Mouse (Mus musculus) embryonic facial prominence, embryonic 11.5 days (tissue): ENCODE results near the gene Hmg20b. TPM values are rescaled to one million over a fixed set of nuclear protein-coding genes. Genes with fewer than 3 reads are reported as not detected.
A peak's percentile ranks its signal among the peaks of the same experiment; 100 is the strongest.

ENCODE experiments used
- ATAC-seq: fragments of 200-750 bp; cut with Nextera tagmentation; replicated peaks from 2 replicates; pipeline ENCODE4 v1.8.0; 2017; ENCODE audit warnings: low read depth; ENCODE audit not compliant: insufficient number of reproducible peaks, low FRiP score, low TSS enrichment
- DNase-seq: peaks from one replicate; pipeline ENCODE4 v3.0.0-alpha.2; 2015; ENCODE audit warnings: low spot score
- H3K27ac ChIP-seq: fragments of 300-500 bp; sonication (generic); replicated peaks from 2 replicates; pipeline ENCODE4 v1.5.1; 2014; ENCODE audit warnings: mild to moderate bottlenecking, low read depth, low read length, control low read depth
- H3K27me3 ChIP-seq: fragments of 300-500 bp; sonication (generic); 2 replicates; pipeline ENCODE4 v1.6.1; 2014; ENCODE audit warnings: mild to moderate bottlenecking, low read length, moderate library complexity, mixed read lengths; ENCODE audit not compliant: control insufficient read depth, insufficient read depth
- H3K36me3 ChIP-seq: fragments of 300-500 bp; sonication (generic); replicated peaks from 2 replicates; pipeline ENCODE4 v1.6.1; 2014; ENCODE audit warnings: low read depth, mild to moderate bottlenecking, low read length, moderate library complexity, mixed read lengths; ENCODE audit not compliant: control insufficient read depth, insufficient read depth
- H3K4me1 ChIP-seq: fragments of 300-500 bp; sonication (generic); 2 replicates; pipeline ENCODE4 v1.6.1; 2014; ENCODE audit warnings: low read length, mixed read lengths; ENCODE audit not compliant: control insufficient read depth, insufficient read depth
- H3K4me2 ChIP-seq: fragments of 300-500 bp; sonication (generic); 2 replicates; pipeline ENCODE4 v1.6.1; 2014; ENCODE audit warnings: low read depth, mild to moderate bottlenecking, control low read depth, low read length, moderate library complexity
- H3K4me3 ChIP-seq: fragments of 300-500 bp; sonication (generic); 2 replicates; pipeline ENCODE4 v1.5.1; 2014; ENCODE audit warnings: low read depth, low read length, control low read depth
- H3K9ac ChIP-seq: fragments of 300-500 bp; sonication (generic); replicated peaks from 2 replicates; pipeline ENCODE4 v1.6.1; 2014; ENCODE audit warnings: mild to moderate bottlenecking, control low read depth, low read length
- H3K9me3 ChIP-seq: fragments of 300-500 bp; sonication (generic); replicated peaks from 2 replicates; pipeline ENCODE4 v1.6.1; 2016; ENCODE audit warnings: mild to moderate bottlenecking, low read length, inconsistent platforms, mixed read lengths; ENCODE audit not compliant: control insufficient read depth
- WGBS: fragments of 180-500 bp; shearing (Covaris S2); extraction: QIAGEN DNeasy Blood & Tissue Kit; methylation state at CpG from one replicate; pipeline ENCODE4 v1.1.7; 2014; 5-methylcytosine and 5-hydroxymethylcytosine counted together
- polyA plus RNA-seq: library from polyadenylated mRNA; unstranded; fragments of >200 nt; fragmentation: Nextera tagmentation; extraction: Ambion mirVana; gene quantifications from 2 replicates; pipeline ENCODE4 v1.2.1, GENCODE M21; 2014

The Hmg20b gene
- polyA plus RNA-seq, 1 experiment from 2014 or later, result 97.9 TPM

- H3K4me1 ChIP-seq, result peaks cover 6% of the 10 kb centered on the region
- H3K9ac ChIP-seq, result peak within 1 kb of the TSS; percentile 85
- DNase-seq (peak; percentile 100), ATAC-seq (peak; percentile 87)
- WGBS, result under 1% methylated on average over 68 of the region's 68 CpGs
- H3K27me3 ChIP-seq, result no peaks in the 10 kb centered on the region
- H3K27ac ChIP-seq, result peak within 1 kb of the TSS; percentile 68
- H3K36me3 ChIP-seq, result peaks cover 15% of the 10 kb centered on the region
- peak within 1 kb of the TSS; percentile 96 for H3K4me3 ChIP-seq
- H3K9me3 ChIP-seq, result no peaks in the 10 kb centered on the region
- peak within 1 kb of the TSS; percentile 81 for H3K4me2 ChIP-seq
Observed at GRCm38 (mm10) chr10:81320550-81321347, 29.5 kb downstream of the Hmg20b start, which contains the start of gene Cactin. Cactin (plus strand) TSS chr10:81321103.

GRCm38 (mm10) chr10:81319741-81320549, 30.3 kb downstream of the Hmg20b start:
- Histone ChIP-seq H3K4me2 (peak overlapping the region; percentile 53), H3K27me3 (no peaks in the 10 kb centered on the region), H3K9me3 (no peaks in the 10 kb centered on the region), H3K9ac (peak overlapping the region; percentile 59), H3K4me1 (peaks cover 6% of the 10 kb centered on the region), H3K36me3 (peaks cover 10% of the 10 kb centered on the region), H3K4me3 (peak overlapping the region; percentile 96), H3K27ac (peak overlapping the region; percentile 68; the same call in 1 of the 2 replicates)
- 2% methylated on average over 38 of the region's 38 CpGs for WGBS
- DNase-seq (peak; percentile 99), ATAC-seq (peak; percentile 5; the same call in 1 of the 2 replicates)

- 31% methylated on average over 8 of the region's 8 CpGs for WGBS
- Histone ChIP-seq H3K27me3 (no peaks in the 10 kb centered on the region), H3K27ac (peak overlapping the region; percentile 54; the same call in 1 of the 2 replicates), H3K9me3 (no peaks in the 10 kb centered on the region), H3K9ac (peak overlapping the region; percentile 59), H3K4me2 (peak overlapping the region; percentile 53), H3K36me3 (peaks cover 9% of the 10 kb centered on the region), H3K4me1 (peaks cover 6% of the 10 kb centered on the region), H3K4me3 (peak overlapping the region; percentile 96)
- DNase-seq (no peak), ATAC-seq (no peak)
Observed at GRCm38 (mm10) chr10:81319330-81319699, 31.0 kb downstream of the Hmg20b start.

GRCm38 (mm10) chr10:81318589-81319329, 31.5 kb downstream of the Hmg20b start:
- DNase-seq, result no peak
- Histone ChIP-seq H3K4me2 (no peak overlapping the region), H3K4me1 (peaks cover 6% of the 10 kb centered on the region), H3K4me3 (peak overlapping the region; percentile 96; the same call in 1 of the 2 replicates), H3K9me3 (no peaks in the 10 kb centered on the region), H3K27me3 (no peaks in the 10 kb centered on the region), H3K36me3 (peaks cover 7% of the 10 kb centered on the region), H3K27ac (no peak overlapping the region), H3K9ac (no peak overlapping the region; the same call in 1 of the 2 replicates)
- ATAC-seq, result no peak
- 93% methylated on average over 13 of the region's 13 CpGs for WGBS

GRCm38 (mm10) chr10:81317273-81317672, 33.0 kb downstream of the Hmg20b start:
- H3K27ac ChIP-seq, result no peak overlapping the region
- peak overlapping the region; percentile 32 for H3K9ac ChIP-seq
- peak; percentile 50 for DNase-seq
- no peaks in the 10 kb centered on the region for H3K9me3 ChIP-seq
- peak overlapping the region; percentile 36 for H3K4me2 ChIP-seq
- ATAC-seq, result no peak
- H3K36me3 ChIP-seq, result peaks cover 11% of the 10 kb centered on the region
- no peaks in the 10 kb centered on the region for H3K27me3 ChIP-seq
- 14% methylated on average over 20 of the region's 20 CpGs for WGBS
- no peak overlapping the region for H3K4me3 ChIP-seq
- H3K4me1 ChIP-seq, result peaks cover 6% of the 10 kb centered on the region

- DNase-seq (peak; percentile 44), ATAC-seq (no peak)
- H3K9ac ChIP-seq, result peak overlapping the region; percentile 32; the same call in 1 of the 2 replicates
- H3K4me2 ChIP-seq, result peak overlapping the region; percentile 36
- peaks cover 11% of the 10 kb centered on the region for H3K36me3 ChIP-seq
- H3K4me1 ChIP-seq, result peaks cover 6% of the 10 kb centered on the region
- H3K9me3 ChIP-seq, result no peaks in the 10 kb centered on the region
- H3K27me3 ChIP-seq, result no peaks in the 10 kb centered on the region
- WGBS, result 44% methylated on average over 16 of the region's 16 CpGs
- H3K4me3 ChIP-seq, result 0 out of 2 replicates have a peak overlapping the region, but pooled peaks have one; percentile 8
- no peak overlapping the region for H3K27ac ChIP-seq
Observed at GRCm38 (mm10) chr10:81316338-81317060, 33.8 kb downstream of the Hmg20b start.

- peaks cover 18% of the 10 kb centered on the region for H3K36me3 ChIP-seq
- H3K4me2 ChIP-seq, result no peak overlapping the region
- H3K27me3 ChIP-seq, result no peaks in the 10 kb centered on the region
- DNase-seq (no peak), ATAC-seq (no peak)
- no peak overlapping the region for H3K9ac ChIP-seq
- peaks cover 6% of the 10 kb centered on the region for H3K4me1 ChIP-seq
- H3K4me3 ChIP-seq, result no peak overlapping the region
- 94% methylated on average over 16 of the region's 16 CpGs for WGBS
- H3K9me3 ChIP-seq, result no peaks in the 10 kb centered on the region
- H3K27ac ChIP-seq, result no peak overlapping the region
Observed at GRCm38 (mm10) chr10:81315587-81315986, 34.7 kb downstream of the Hmg20b start.
